7 mouse cellular contexts compared by ENCODE assay signal in genomic region chr5:136201832-136202231, GRCm38 (mm10). TPM values are rescaled to one million over a fixed set of nuclear protein-coding genes. Genes with fewer than 3 reads are reported as not detected.
DNase-seq lines count a peak whose midpoint lies in the region; ATAC-seq and TF ChIP-seq lines count a peak whose summit lies in the region.

No protein-coding gene starts in this region.

- peaks cover 0 to 7% of the 10 kb centered on the region in 2 experiments; a peak in 3 of 4 replicates for H3K4me1 ChIP-seq in MEL (ENCODE audit: control insufficient read depth in 1 of 2, insufficient read depth in 2 of 2, low read length in 2 of 2)
- peaks cover 13% of the 10 kb centered on the region for H3K4me1 ChIP-seq in bone marrow macrophage, adult 2 months (ENCODE audit: control insufficient read depth, insufficient read depth, low read length)
- H3K4me1 ChIP-seq in heart, embryonic 16.5 days (ENCODE audit: control insufficient read depth, insufficient read depth, low read length) = peaks cover 11% of the 10 kb centered on the region

- no peak for TF ChIP-seq POLR2A in MEL (IDR thresholded peaks at IDR 0.05; ENCODE audit: control insufficient read depth in 1 of 2, insufficient read depth in 1 of 2, low read depth in 1 of 2, low read length in 2 of 2, poor library complexity in 1 of 2)
- no peak for TF ChIP-seq POLR2A in bone marrow macrophage, adult 2 months (IDR thresholded peaks at IDR 0.05; ENCODE audit: borderline replicate concordance, low read depth, low read length)

- peak; percentile 63 for DNase-seq in MEL (ENCODE audit: low read depth, low spot score)
- DNase-seq in layer of hippocampus, adult 18-20 months (ENCODE audit: low spot score in 2 of 2) = peak; percentile 61 to 90
- peak; percentile 82 for DNase-seq in lung, postnatal 10 days
- DNase-seq in retina, postnatal 7 days (ENCODE audit: low read depth, low spot score) = peak; percentile 72

- peak; percentile 89 for TF ChIP-seq RAD21 in MEL (IDR thresholded peaks at IDR 0.05; ENCODE audit: low read depth, low read length)

- peaks cover 13% of the 10 kb centered on the region for H3K79me2 ChIP-seq in MEL (ENCODE audit: control insufficient read depth, insufficient read depth, low read length, poor library complexity)

- 26% methylated on average over 7 of the region's 7 CpGs for WGBS in heart, embryonic 16.5 days

- H3K9ac ChIP-seq in MEL (ENCODE audit: control insufficient read depth, low read depth, low read length, poor library complexity, severe bottlenecking) = no peak overlapping the region
- H3K9ac ChIP-seq in heart, embryonic 16.5 days (ENCODE audit: low read length) = no peak overlapping the region

- no peak overlapping the region for H3K4me3 ChIP-seq in MEL (ENCODE audit: control insufficient read depth in 1 of 2, insufficient read depth in 1 of 2, low read depth in 2 of 2, low read length in 2 of 2)
- H3K4me3 ChIP-seq in bone marrow macrophage, adult 2 months (ENCODE audit: insufficient read depth, low read length) = no peak overlapping the region
- H3K4me3 ChIP-seq in heart, embryonic 16.5 days (ENCODE audit: low read length) = no peak overlapping the region

- peaks cover 0 to 9% of the 10 kb centered on the region in 2 experiments; a peak in 2 of 4 replicates for H3K36me3 ChIP-seq in MEL (ENCODE audit: control insufficient read depth in 1 of 2, insufficient read depth in 2 of 2, low read length in 2 of 2)
- H3K36me3 ChIP-seq in heart, embryonic 16.5 days (ENCODE audit: control insufficient read depth, insufficient read depth) = peaks cover 2% of the 10 kb centered on the region; the same call in 1 of the 2 replicates

- no peak overlapping the region for H3K4me2 ChIP-seq in heart, embryonic 16.5 days (ENCODE audit: low read depth, low read length)

- TF ChIP-seq CTCF in MEL (IDR thresholded peaks at IDR 0.05 in 2 of 3, conservative IDR thresholded peaks at IDR 0.05 in 1 of 3; ENCODE audit: control insufficient read depth in 1 of 3, insufficient read depth in 1 of 3, low read depth in 2 of 3, low read length in 3 of 3, poor library complexity in 1 of 3, severe bottlenecking in 1 of 3) = peak; percentile 91 to 92 (median 91)
- peak; percentile 98 for TF ChIP-seq CTCF in bone marrow macrophage, adult 2 months (IDR thresholded peaks at IDR 0.05; ENCODE audit: low read depth, low read length)

- no peak overlapping the region for H3K27ac ChIP-seq in MEL (ENCODE audit: control insufficient read depth, low read depth, low read length)
- H3K27ac ChIP-seq in bone marrow macrophage, adult 2 months (ENCODE audit: insufficient read depth, low read depth, low read length) = no peak overlapping the region
- no peak overlapping the region for H3K27ac ChIP-seq in heart, embryonic 16.5 days (ENCODE audit: low read length)

- no peaks in the 10 kb centered on the region for H3K9me3 ChIP-seq in MEL (replicated peaks; ENCODE audit: insufficient read depth, low read length)
- no peaks in the 10 kb centered on the region for H3K9me3 ChIP-seq in heart, embryonic 16.5 days (replicated peaks; ENCODE audit: control insufficient read depth, low read length)

- H3K27me3 ChIP-seq in MEL (ENCODE audit: control insufficient read depth in 1 of 2, insufficient read depth in 2 of 2, low read length in 2 of 2) = no peaks in the 10 kb centered on the region
- no peaks in the 10 kb centered on the region for H3K27me3 ChIP-seq in heart, embryonic 16.5 days (ENCODE audit: control insufficient read depth, insufficient read depth, low read length)

- ATAC-seq in erythroblast, adult 5-6 weeks (replicated peaks; ENCODE audit: low FRiP score, poor library complexity, severe bottlenecking) = peak; percentile 53; the same call in 1 of the 2 replicates
- 0 out of 2 replicates have a peak, but pooled peaks have one; percentile 16 for ATAC-seq in heart, embryonic 16.5 days (replicated peaks; ENCODE audit: extremely low read depth, insufficient read depth, low FRiP score)

- TF ChIP-seq EP300 in MEL (IDR thresholded peaks at IDR 0.05; ENCODE audit: low read depth in 1 of 2, low read length in 2 of 2) = no peak

TF ChIP-seq in MEL, 35 proteins besides CTCF, POLR2A, EP300 and RAD21:
- TF ChIP-seq MAZ (IDR thresholded peaks at IDR 0.05; ENCODE audit: low read depth, low read length) (0 out of 2 replicates have a peak, but pooled peaks have one; percentile 15), SMC3 (IDR thresholded peaks at IDR 0.05; ENCODE audit: low read depth, low read length) (peak; percentile 93), KAT2A (conservative IDR thresholded peaks at IDR 0.05; ENCODE audit: low read depth, low read length) (no peak), UBTF (IDR thresholded peaks at IDR 0.05; ENCODE audit: borderline replicate concordance, insufficient read depth, low read depth, low read length) (no peak), ZC3H11A (IDR thresholded peaks at IDR 0.05; ENCODE audit: low read depth, low read length) (peak; percentile 91)

RNA-seq across cellular contexts. Expression of gene Prkrip1, which starts 3.1 kb away (rescaled TPM):
- 55.1 and 55.6 TPM in 2 replicates for total RNA-seq in MEL (2012; rRNA removed)
- 10 to 100 TPM in 1 of 2 experiments, not detected in 1; 84.1 TPM for polyA plus RNA-seq in MEL (2012; ENCODE audit: insufficient read depth in 1 of 2, insufficient read length in 2 of 2, low read depth in 1 of 2, low replicate concordance in 2 of 2, missing spikeins in 1 of 2)
- 22.7 and 39.2 TPM in 2 replicates for polyA plus RNA-seq in bone marrow macrophage, adult 2 months (2012; ENCODE audit: insufficient read depth, insufficient read length, missing spikeins)
- total RNA-seq in erythroblast, adult 5-6 weeks (2015; ENCODE audit: low replicate concordance) = 1.5 and 6.1 TPM in 2 replicates
- 4.9 and 14.5 TPM in 2 replicates for total RNA-seq in erythroblast, adult 5-6 weeks (2017; ENCODE audit: low replicate concordance)
- 34.4 and 37.7 TPM in 2 replicates for polyA plus RNA-seq in heart, embryonic 16.5 days (2015; fragmentation: Nextera tagmentation; extraction: Ambion mirVana)
- total RNA-seq in layer of hippocampus, adult 18-20 months (2021) = 10 to 100 TPM; 38.4 to 45.9 TPM

RNA-seq across cellular contexts. Expression of gene Orai2, which starts 31.3 kb away (rescaled TPM):
- 26.6 and 33.6 TPM in 2 replicates for total RNA-seq in MEL (2012; rRNA removed)
- 10 to 100 TPM in 1 of 2 experiments, not detected in 1; 35.7 TPM for polyA plus RNA-seq in MEL (2012; ENCODE audit: insufficient read depth in 1 of 2, insufficient read length in 2 of 2, low read depth in 1 of 2, low replicate concordance in 2 of 2, missing spikeins in 1 of 2)
- polyA plus RNA-seq in bone marrow macrophage, adult 2 months (2012; ENCODE audit: insufficient read depth, insufficient read length, missing spikeins) = 18.1 and 20.2 TPM in 2 replicates
- 6.9 and 13.1 TPM in 2 replicates for total RNA-seq in erythroblast, adult 5-6 weeks (2015; ENCODE audit: low replicate concordance)
- 6.4 and 10.6 TPM in 2 replicates for total RNA-seq in erythroblast, adult 5-6 weeks (2017; ENCODE audit: low replicate concordance)
- 3.6 and 4.3 TPM in 2 replicates for polyA plus RNA-seq in heart, embryonic 16.5 days (2015; fragmentation: Nextera tagmentation; extraction: Ambion mirVana)
- total RNA-seq in layer of hippocampus, adult 18-20 months (2021) = 100 to 1,000 TPM; 121 to 132 TPM

RNA-seq across cellular contexts. Expression of gene Sh2b2, which starts 44.5 kb away (rescaled TPM):
- not detected in 2 replicates for total RNA-seq in MEL (2012; rRNA removed)
- under 1 TPM in 1 of 2 experiments, not detected in 1; 0.07 TPM for polyA plus RNA-seq in MEL (2012; ENCODE audit: insufficient read depth in 1 of 2, insufficient read length in 2 of 2, low read depth in 1 of 2, low replicate concordance in 2 of 2, missing spikeins in 1 of 2)
- polyA plus RNA-seq in bone marrow macrophage, adult 2 months (2012; ENCODE audit: insufficient read depth, insufficient read length, missing spikeins) = 13.5 and 14.2 TPM in 2 replicates
- 1.5 and 3.8 TPM in 2 replicates for total RNA-seq in erythroblast, adult 5-6 weeks (2015; ENCODE audit: low replicate concordance)
- 1.8 and 5.0 TPM in 2 replicates for total RNA-seq in erythroblast, adult 5-6 weeks (2017; ENCODE audit: low replicate concordance)
- polyA plus RNA-seq in heart, embryonic 16.5 days (2015; fragmentation: Nextera tagmentation; extraction: Ambion mirVana) = 1.7 TPM in 2 replicates
- total RNA-seq in layer of hippocampus, adult 18-20 months (2021) = 1 to 10 TPM; 6.5 to 7.7 TPM
